Mouse (Mus musculus) megakaryocyte, embryonic 14.5 days (primary cell): ENCODE data around the gene Hoxd11.

Experiments used
- FLI1 ChIP-seq: IDR thresholded peaks from 2 replicates; pipeline ENCODE4 v1.6.1; 2012; ENCODE audit warnings: low read length, inconsistent platforms, mixed read lengths
- GATA1 ChIP-seq: IDR thresholded peaks from 3 replicates; pipeline ENCODE4 v1.6.1; 2012; ENCODE audit warnings: mixed read lengths, low read length, inconsistent platforms, borderline replicate concordance

- TF ChIP-seq FLI1 = no peak
- TF ChIP-seq GATA1 = no peak
Measured at GRCm38 (mm10) chr2:74734996-74735811, 55.8 kb downstream of the Hoxd11 start.
